Mouse (Mus musculus): ENCODE data around the gene Prep.
"Not testable (repeated sequence)": the region's sequence is repeated elsewhere in the genome, so short reads cannot be mapped to it uniquely, and the experiment has no call there.

Prep gene

DNA sequence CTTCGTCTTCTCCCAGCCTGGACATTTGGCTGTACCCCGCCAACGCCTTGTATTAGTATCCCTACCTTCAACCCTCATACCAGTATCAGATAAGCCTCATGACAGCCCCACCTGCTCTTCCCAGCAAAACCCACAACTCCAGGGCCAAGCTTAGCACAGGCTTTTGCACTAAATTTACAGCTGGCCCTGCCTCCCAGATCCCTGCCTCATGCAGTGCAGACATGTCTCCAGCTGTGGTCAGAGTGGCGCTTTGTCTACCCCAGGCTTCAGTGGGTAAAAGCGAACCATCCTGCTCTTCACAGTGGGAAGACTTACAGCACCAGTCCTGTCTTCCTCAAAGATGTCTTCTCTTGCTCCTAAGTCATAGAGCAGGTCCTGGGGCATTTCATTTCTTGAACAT is 49.8 kb downstream of the Prep start:
- no peak for DNase-seq (ENCODE audit: low read depth, low spot score)

DNA sequence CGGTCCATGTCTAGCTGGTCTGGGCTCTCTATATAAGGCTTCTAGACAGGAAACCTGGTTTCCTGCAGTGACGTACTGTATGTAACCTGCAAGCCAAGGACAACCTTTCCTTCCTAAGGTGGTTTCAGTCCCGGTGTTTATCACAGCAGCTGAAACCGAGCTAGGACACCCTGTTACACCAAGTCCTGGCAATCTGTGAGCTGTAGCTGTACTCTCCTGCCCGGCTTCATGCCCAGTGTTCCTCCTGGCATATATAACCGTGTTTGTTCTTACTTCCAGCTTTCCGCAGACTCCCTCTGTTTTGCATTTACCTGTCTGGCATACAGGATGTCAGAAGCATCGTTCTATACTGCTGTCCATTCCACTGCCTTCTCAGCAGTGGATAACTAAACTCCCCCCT is 51.4 kb downstream of the Prep start:
- no peak for DNase-seq (ENCODE audit: low read depth, low spot score)

DNA sequence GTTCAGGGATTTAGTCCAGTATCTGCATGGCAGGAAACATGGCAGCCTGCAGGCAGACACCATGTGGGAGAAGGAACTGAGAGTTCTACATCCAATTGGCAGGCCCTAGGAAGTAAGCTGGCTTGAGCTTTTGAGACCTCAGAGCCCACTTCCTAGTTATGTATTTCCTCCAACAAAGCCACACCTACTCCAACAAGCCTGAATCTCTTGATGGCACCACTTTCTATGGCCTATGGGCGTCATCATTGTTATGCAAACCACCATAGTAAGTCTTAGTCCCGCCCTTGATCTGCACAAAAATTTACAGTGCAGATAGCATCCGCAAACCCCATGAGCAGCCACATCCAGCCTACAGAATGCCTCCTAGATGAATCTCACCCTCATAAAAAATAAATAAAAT is 54.6 kb downstream of the Prep start:
- no peak for DNase-seq (ENCODE audit: low read depth, low spot score)

DNA sequence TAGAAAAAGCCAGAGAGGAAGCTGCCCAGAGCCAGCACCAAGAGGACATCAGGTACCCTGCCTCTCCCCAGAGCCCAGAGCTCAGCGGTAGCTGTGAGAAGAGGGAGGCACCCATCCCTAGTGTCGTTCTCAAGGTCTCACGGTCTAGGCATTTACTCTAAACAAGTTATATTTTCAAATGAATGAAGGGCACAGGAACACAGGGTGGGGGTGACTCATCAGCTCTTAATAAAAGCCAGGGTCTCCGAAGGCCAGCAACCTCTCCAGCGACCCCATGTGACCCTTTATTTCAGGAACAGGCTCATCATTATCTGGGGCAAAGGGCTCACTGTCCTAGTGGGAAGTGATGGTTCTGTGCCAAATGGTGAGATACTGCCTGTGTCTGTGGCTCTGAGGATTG is 55.5 kb downstream of the Prep start:
- DNase-seq (ENCODE audit: low read depth, low spot score) = no peak

DNA sequence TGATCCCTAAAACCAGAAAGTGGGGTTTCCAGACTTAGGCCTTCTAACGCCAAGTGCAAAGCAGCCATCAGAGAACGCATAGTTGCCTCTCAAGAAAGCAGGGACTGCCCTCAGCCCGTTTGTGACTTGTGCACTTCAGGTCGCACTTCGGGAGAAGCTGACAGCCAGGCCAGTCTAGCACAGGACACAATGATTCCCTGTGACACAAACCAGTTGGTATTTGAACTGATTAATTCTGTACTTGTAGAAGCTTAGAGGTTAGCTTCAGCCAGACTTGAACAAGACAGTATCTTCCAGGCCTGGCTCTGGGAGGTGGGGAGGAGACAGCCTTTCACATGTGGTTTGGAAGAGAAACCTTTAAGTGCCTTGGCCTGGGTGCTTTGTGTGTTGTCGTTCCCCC is 56.0 kb downstream of the Prep start:
- DNase-seq (ENCODE audit: low read depth, low spot score) = no peak

DNA sequence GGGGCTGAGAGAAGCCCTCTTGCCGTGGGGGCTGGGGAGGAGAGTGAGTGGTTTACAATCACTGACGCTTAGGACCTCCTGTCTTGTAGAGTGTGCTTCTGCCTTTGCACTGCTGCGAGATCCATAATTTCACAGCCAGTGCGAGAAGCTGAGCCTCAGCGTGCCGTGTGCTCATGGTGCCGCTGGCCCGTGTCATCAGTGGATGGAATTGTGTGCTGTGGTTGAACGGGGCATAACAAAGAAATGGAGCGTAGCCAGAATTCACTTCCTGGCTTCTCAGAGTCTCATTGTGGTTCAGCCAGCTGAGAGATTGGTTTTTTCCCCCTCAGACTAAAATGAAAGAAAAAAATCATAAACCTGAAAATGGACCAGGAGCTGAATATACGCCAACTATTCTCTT is 62.1 kb downstream of the Prep start:
- DNase-seq (ENCODE audit: low read depth, low spot score) = no peak

DNA sequence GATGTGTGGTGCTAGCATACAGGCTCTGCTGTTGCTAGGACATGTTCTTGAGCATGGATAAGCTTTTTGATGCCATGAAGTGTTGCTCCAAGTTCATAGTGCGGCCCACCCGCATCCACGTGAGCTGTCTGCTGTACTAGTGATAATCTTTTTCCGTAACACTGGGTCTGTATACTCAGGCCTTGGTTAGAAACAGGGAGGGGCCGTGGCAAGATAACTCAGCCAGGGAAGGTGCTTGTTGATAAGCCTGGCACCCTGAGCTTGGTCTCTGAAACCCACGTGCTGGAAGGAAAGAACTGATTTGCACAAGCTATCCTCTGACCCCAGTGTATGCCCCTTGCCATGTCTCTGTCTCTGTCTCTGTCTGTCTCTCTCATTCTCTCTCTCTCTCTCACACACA is 63.0 kb downstream of the Prep start:
- DNase-seq (ENCODE audit: low read depth, low spot score) = no peak

DNA sequence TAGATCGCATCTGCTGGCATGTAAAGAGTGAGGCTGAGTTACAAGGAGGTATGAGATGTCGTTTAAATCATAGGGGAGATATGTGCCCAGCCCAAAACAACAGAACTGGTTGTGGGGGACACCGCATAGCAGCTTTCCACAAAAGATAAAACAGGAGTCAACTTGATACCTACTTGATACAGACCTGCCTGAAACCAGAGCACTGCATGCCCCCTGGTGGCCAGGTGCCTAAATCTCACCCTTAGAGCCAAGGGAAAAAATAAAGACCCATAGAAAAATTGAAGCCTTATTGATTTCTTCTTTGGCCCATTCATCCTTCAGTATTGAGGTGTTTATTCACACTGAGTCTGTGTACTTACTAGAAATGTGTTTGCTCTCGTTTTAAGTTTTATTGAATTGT is 65.4 kb downstream of the Prep start:
- DNase-seq (ENCODE audit: low read depth, low spot score) = no peak

DNA sequence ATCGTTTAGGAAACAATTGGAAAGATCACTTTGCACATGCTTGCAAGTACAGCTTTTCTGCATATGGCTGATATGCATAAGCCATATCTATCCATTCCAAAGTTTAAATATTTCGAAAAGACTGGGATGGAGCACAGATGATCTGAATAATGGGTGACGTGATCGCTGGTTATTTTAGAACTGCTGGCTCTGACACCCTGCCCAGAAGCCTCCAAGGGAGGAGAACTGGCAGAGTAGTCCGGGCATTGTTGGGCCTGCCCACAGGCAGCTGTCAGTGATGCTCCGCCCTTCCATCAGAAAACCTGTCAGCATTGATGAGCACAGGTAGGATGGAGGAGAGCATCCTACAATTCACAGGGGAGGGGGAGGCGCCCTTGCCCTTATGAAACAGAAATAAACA is 69.8 kb downstream of the Prep start:
- DNase-seq (ENCODE audit: low read depth, low spot score) = no peak

DNA sequence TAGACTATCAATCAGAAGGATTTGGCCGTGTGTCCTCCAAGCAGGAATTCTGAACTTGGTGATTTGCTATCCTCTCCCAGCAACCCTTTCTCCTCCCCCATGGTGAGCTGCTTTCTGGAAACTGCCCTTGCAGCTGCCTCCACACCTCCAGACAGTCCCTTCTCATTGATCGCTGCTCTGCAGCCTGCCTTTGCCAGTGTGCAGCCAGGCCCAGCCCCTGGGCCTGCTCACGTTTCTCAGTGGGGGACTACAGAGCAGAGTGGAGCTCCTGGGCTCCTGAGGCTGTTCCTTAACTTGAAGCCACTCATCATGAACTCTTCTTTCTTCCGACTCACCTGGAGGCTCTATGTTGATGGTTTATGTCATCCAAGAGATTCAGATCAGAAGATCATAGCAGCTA is 72.9 kb downstream of the Prep start:
- no peak for DNase-seq (ENCODE audit: low read depth, low spot score)

DNA sequence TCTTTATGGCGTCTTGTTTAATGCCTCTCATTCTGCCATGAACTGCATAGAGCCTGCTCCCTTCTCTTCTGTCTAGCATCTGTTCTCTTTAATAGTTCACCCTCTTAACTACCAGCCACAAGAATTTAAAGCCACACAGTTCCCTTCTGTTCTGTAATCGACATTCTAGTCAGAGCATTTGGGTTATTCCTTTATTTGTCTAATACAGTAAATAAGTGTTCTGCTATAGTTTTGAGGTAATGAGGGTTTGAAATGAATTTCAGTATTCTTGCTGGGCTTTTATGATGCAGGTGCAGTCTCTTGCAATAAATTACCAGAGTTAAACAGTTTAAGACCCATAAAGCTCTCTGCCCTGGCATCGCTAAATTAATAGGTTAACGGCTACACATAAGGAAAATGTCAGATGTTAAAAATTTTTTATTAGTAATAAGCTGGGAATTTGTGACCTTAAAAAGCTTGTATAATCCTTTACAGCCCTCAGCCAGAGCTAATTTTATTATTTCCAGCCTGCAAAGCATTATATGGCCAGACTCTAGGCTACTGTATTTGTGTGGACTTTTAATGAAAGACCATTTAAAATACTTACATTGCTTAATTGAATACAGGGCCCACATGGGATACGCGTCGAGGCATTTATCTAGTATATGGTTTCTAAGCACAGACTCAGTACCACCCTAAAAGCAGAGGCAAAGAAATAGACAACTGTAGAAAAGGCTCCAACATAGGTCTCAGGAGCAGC is 73.6 kb downstream of the Prep start:
- DNase-seq (ENCODE audit: low read depth, low spot score) = no peak

DNA sequence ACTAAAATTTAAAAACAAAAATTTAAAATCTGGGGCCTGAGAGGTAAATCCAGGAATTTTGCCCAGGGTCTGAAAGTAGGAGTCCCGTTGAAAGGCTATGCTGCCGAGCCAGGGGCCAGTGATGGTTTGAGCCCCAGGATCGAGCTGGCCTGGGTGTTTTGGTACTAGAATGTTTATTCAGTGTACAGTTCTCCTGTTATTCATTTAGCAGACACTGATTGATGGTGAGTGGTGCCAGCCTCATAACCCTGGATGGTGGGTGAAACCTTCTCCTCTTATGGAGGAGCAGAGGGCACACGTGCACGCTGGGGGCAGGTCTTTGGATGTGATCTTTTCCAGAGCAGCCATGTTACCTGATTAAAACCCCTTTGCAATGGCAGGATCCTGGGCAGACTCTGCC is 75.4 kb downstream of the Prep start:
- DNase-seq (ENCODE audit: low read depth, low spot score) = no peak

DNA sequence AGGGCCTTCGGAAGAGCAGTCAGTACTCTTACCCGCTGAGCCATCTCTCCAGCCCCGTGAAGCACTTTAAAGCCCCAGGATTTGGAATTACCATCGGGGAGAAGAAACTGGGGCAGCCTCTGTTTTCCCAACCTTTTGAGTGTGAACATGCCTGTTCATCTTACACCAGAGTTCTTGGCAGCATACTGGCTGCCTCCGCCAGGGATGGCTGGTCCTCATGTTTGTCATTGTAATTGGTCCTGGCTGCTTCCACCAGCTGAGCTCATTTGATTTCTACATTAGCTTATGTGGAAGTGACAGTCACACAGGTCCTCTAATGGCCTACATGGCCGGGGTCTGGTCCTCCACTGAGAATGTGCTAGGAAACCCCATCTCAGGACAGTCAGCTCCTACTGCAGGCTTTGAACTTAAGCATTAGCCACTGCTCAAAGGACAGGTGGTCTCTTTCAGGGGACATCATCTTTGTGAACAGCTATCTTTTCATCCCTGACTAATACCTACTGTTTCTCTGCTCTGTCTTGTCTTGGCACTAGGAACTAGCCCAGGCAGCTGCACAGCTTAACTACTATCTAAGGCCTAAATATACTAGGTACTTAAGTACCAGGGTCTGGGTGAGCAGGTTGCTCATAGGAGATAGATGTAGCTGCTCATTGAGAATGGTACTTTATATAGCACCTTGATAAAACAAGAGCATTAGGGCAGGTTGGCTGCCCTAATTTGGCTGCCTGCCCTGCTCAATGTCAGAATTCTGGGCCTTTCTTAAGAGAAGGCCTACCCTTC is 77.2 kb downstream of the Prep start:
- no peak for DNase-seq (ENCODE audit: low read depth, low spot score)

DNA sequence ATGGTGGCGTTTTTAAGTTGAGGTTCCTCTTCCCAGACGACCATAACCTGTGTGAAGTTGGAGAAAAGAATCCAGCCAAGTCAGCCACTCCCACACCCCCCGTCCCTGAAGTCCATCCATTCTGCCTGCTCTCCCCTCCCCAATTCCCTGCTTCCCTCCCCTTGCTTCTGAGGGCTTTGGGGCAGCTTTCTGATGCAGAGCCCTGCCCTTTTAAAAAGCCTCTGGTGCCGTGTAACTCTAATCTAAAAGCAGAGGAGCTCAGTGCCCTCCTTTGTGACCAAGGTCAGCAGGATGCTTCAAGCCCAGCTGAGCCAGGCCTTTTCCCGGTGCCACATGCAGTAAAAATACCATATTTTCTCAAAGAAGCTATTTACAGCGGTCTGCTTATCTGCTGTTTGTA is 79.8 kb downstream of the Prep start:
- DNase-seq (ENCODE audit: low read depth, low spot score) = no peak

DNA sequence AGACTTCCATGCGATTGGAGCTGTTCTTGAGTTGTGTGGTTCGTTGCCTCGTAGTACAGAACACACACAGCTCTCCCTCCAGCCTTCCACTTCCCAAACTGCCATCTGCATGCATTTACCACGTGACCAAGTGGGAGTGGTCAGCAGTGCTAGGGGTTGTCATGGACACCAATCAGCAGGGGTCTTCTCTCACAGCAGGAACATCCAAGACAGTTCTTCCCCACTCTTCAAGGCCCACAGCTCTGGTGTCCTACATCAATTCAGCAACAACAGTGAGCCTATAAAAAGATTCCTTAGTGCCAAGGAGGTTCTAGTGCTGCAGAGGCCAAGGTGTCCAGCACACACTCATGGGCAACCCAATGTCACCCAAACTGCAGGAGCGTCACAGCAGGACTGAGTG is 84.1 kb downstream of the Prep start:
- no peak for DNase-seq (ENCODE audit: low read depth, low spot score)

DNA sequence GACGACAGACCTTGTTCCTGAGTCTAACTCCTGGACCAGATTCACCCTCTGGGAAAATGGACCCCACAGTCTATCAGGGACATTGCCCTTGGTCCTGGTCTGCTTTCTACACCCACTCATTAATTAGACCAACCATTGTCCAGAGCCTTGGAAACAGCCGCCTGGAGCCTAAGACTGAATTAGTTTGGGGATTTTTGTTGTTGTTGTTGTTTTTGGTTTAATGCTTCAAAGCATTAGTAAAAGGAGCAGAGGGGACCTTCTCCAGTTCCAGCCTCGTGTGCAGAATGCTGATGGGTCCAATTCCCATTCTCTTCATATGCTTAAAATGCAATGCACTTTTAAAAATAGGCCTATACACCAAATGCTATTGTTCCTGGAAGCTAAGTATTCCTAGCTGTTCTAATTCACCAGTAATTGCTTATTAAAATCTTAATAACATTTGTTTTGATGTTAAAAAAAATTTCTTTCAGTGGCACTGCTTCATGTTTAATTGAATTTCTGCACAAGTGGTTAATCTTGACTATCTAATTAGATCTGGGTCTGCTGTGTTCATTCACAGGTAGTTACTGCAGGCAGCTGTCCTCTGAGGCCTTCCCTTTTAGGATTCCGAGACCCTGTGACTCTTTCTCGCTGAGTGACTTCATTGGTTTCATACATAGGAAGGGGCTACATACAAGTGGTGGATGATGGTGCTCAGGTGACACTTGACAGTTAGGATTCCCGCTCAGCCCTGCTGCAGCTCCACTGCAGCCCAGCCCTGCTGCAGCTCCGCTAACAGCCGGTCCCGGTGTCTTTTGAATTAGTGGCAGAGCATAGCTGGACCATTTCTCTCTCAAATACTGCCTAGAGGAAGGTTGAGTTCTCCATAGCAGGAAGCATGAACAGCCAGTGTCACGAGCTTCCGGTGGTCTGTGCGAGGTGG is 85.0 kb downstream of the Prep start:
- DNase-seq (ENCODE audit: low read depth, low spot score) = no peak

DNA sequence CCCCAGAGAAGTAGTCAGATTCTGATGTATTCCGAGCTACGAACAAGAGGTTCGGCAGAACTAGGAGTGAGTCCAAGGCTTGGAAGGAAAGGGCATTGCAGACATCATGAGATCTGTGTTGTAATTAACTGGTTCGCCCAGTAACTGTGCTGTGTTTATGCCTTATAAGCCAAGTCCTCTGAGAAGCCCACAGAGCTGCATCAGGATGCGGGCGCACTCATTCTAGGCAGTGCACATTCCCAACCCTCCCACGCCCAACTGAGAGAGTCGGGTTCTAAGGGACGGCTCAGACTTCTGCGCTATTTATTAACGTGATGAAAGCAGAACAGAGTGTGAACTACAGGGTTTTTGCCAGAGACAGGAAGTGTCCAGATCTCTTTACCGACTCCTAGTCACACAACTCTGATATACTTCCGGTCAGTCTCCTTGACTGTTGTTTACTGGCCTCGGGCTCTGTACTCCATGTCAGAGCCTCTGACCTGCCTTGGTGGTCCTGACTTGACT is 87.6 kb downstream of the Prep start:
- no peak for DNase-seq (ENCODE audit: low read depth, low spot score)

DNA sequence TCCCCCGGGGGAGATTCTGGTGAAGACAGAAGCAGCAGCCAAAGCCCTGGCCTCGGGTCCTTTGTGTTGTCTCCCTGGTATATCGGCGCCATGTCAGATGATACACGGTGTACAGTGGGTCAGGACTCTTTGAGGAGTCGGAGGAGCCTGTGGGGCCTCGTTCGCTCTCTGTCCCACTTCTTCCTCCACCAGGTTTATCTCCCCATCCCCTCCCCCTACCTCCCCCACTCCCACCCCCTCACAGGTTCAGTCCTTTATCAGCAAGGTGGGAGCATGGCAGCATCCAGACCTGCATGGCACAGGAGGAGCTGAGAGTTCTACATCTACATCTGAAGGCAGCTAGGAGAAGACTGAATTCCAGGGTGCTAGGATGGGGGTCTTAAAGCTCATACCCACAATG is 98.8 kb downstream of the Prep start:
- no peak for DNase-seq (ENCODE audit: low read depth, low spot score)

DNA sequence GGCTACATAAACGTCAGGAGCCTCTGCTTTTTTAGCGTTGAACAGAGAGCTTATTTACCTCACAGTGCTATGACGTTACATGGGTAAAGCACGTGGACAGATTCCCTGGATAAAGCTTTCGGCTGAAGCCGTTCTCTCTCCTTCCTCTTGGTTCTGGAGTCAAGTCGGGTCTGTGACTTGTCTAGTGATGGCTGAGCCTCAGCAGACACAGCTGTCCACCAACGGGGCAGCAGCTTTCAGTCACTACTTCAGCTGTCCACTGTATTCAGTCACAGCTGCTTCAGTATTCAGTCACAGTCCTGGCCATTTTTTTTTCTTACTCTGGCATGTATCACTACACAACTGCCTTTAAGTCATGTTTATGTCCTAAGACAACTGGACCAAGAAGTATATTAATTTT is 106.9 kb downstream of the Prep start:
- no peak for DNase-seq (ENCODE audit: low read depth, low spot score)

DNA sequence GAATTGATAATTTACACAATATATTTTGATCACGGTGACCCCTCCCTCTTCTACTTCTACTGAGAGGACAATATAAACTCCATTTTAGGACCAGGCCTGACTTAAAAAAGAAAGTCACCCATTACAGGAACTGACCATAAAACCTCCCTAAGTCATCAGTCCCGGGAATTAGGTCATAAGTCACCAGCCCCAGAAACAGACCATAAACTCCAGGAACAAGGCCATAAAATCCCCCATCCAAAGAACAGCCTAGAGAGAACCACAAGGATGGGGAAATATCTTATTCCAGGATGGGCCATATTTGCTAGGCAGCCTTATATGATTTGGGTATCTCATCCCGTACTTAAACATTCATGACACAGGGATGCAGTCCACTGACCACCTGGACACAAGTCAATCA is 107.3 kb downstream of the Prep start:
- no peak for DNase-seq (ENCODE audit: low read depth, low spot score)

DNA sequence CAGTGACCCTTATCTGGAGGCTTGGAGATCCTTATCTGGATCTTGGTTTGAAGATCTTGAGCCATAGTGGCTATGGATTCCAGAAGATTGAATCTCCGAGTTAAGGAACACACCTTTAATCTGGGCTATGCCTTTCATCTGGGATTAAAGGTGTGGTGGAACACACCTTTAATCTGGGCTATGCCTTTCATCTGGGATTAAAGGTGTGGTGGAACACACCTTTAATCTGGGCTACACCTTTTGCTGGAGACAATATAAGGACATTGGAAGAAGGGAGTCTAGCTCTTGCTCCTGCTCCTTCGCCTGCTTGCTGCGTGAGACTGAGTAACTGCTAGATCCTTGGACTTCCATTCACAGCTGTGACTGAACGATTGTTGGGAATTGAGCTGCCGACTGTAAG is 110.8 kb downstream of the Prep start, which contains the start of gene Popdc3:
Gene Popdc3 (plus strand): TSS at position 301 of the 400 bp plus-strand sequence.
- DNase-seq (ENCODE audit: low read depth, low spot score) = not testable (repeated sequence)

DNA sequence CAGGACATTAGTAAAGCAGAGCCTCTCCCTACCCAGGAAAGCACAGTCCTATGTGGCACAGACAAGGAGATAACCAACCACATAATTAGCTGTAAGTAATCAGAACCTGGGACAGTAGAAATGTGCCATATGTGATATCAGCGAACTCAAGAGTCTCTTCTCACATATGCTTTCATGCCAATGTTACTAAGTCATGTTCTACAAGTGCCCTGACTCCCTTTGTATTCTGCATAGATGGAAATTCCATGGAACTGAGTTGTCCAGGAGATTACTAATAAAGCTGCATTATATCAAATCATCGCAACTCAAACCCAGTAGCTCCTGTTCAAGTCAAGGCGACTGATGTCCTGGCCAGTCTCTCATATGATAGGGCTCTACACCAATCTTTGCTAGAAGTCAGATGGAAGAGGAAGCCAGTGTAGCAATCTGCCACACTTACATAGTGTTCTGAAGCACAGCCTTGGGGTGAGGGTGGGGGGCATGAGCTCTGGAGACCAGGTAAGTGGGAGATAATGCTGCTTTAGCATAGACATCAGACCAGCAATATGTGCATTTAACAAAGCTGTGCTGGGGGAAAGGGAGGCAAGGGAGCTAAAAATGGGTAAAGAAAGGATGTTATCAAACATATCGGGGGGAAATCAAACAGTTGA is 113.8 kb downstream of the Prep start:
- DNase-seq (ENCODE audit: low read depth, low spot score) = no peak

All from brain, embryonic 18.5 days (tissue).